Mouse (Mus musculus) c-Kit-positive CD71-positive TER-119-positive erythroid progenitor cells, embryonic 14.5 days (primary cell): ENCODE measurements around the gene Mcm7.

Experiments
- DNase-seq: peaks from one replicate; pipeline ENCODE4 v3.0.0-alpha.2; 2013; ENCODE audit warnings: low spot score

Gene Mcm7

DNA sequence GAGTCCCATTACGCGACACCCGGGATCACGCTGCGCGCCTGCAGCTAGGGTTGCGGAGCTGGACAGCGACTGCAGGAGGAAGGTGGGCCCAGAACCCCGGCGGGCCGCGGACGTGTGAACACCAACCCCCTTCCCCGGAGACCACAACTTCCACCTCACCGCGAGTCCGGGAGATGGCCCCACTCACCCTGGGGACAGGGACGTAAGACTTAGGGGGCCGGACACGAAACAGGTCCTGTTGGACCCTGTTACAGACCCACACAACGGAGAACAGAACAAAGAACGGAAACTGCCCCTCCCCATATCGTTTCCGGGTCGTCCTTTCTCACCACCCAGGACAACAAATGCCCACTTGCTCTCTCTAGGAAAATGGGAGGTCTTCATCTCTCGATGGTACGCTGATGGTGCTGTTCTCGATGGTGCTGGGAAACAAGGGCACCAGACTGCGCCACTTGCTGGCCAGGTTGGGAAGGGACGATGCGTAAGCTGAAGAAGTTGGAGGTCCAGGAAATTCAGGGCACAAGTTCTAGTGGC is 16.7 kb downstream of the Mcm7 start, which contains the start of gene Zfp113:
Gene Zfp113 (minus strand): TSS at position 302 of the 534 bp plus-strand sequence.
- peak; percentile 91 for DNase-seq

DNA sequence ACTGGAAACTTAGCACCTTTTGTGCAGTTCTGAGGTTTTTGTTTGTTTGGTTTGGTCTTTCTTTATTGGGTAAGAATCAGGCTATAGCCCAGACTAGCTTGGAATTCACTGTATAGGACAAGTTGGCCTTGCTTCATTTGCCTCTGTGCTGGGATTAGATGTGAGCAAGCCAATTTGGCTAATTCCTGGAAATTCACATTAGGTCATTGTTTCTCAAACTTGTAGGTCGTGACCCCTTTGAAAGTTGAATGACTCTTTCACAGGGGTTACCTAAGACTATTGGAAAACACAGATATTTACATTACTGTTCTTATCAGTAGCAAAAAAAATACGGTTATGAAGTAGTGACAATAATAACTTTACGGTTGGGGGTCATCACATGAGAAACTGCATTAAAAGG is 17.8 kb downstream of the Mcm7 start:
- DNase-seq, result no peak

DNA sequence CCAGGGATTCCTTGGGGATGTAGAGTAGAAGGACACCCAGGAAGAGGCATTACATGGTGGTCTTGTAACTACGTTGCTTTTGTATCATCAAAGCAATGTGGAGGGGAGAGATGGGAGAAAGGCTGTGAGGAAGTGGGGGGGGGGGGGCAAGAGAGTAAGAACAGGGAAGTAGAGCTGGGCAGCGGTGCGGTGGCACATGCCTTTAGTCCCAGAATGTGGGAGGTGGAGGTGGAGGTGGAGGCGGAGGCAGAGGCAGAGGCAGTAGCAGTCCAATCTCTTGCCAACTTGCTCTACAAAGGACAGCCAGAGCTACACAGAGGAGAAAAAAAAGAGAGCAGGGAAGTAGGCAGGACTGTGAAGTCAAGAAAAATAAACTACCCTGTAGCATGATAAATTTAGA is 33.6 kb downstream of the Mcm7 start:
- no peak for DNase-seq

DNA sequence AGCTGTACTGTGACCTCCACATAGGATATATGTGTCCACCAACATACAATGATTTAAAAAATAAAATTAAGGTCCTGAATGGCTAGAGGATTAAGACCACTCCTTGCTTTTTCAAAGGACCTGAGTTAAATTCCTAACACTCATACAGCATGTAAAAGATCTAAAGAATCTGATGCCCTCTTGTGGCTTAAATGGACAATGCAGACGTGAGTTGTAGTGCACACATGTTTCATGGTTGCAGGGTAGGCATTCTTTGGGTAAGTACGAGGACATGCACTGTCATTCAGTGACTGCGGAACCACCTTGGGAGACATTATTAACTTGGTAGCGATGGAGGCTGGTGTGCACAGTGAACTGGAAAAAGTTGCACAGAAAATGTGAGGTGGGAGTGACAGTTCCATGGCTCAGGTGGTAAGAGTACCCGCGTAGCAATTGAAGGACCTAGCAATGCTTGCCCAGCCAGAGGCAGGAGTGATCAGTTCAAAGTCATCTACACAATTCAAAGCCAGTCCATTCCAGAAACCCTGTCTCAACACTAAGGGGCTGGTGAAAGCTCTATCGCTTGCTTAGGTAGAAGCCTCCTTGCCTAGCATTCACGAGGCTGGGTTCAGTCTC is 34.2 kb downstream of the Mcm7 start:
- DNase-seq, result peak; percentile 66

DNA sequence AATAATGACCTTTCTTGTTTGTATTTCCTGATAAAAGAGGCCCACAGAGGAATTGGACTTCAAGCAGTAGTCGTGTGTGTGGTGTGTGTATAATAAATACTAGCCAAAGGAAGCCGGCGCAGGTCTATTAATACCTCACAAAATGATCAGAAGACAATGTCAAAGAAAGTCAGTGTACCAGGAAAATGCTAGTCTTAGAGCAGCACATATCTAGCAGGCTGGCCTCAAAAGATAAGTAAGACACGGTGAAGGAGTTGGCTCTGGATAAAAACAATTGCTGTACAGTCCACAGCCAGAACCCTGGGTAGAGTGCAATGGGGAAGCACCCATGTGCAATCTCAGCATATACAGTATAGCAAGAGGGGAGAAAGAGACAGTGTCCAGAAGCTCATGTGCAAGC is 35.0 kb downstream of the Mcm7 start:
- peak; percentile 37 for DNase-seq

DNA sequence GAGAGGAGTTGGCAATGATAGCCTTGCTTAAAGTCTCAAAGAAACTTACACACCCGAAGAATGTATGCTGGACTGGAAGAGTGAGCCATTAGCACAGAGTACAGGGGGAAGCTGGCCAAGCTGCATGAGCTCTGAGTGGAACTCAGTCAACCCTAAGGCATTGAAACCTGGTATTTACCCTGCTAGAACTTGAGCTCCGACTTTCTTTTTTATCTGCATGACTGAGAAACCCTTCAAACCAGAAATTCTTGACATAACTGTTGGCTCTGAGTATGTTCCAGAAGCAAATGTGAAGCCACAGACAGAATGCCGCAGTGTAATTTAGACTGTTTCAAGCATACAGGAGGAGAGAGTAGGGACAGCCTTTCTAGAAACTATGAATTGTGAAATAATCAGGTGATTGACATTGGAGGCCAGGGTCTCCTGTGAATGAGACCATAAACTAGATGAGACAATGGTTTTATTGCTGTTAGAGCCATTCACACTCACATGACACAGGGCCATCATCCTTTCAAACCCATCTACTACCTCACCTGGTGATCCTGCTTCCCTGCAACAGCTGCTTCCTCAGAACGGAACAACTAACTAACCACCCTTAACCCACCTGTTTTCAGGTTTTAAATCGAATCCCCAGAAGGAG is 39.7 kb downstream of the Mcm7 start:
- no peak for DNase-seq

DNA sequence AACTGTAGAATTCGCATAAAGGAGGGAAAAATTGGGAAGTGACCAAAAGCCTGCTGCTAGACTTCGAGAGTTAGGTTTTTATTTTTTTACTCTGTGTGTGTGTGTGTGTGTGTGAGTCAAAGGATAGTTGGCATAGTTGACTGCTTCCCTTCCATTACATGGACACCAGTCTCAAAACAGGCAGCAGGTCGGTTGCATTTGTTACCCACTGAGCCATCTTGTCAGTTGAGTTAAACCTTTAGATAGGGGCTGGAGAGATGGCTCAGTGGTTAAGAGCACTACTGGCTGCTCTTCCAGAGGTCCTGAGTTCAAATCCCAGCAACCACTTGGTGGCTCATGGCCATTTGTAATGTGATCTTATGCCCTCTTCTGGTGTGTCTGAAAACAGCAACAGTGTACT is 54.2 kb downstream of the Mcm7 start:
- DNase-seq, result no peak

DNA sequence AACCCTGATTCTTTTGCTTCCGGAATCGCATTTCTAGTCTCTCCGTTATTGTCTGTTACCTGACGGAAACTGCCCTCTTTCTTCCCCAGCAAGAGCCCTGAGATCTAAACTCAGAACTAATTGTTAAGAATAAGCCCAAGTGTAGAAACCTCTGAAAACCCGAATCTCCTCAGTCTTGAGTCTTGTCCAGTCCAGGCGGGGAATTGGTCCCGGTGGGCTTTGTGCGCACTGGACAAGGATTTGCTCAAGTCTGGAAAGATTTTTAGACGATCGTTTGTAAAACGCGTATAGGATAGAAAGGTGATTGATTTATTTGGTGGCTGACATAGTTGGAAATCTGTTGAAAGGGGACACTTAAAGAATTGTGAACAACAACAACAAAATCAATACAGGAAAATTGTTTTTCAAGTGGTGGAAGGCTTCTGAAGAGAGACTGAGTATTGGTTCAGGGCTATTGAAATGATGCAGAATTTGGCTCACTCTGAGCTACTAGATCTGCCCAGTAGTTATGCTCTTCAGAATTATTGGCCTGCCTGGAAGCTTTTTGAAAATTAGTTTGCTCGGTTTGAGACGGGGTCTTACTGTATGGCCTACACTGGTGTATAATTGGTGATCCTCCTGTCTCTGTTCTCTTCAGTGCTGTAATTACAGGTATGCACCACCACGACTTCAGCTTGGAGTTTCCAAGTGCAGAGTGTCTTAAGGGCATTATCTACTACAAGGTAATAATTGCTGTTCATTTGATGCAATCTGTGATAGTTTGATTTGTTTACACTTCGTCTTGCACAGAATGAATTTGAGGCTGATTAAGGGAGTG is 54.8 kb downstream of the Mcm7 start:
- DNase-seq, result peak; percentile 16

DNA sequence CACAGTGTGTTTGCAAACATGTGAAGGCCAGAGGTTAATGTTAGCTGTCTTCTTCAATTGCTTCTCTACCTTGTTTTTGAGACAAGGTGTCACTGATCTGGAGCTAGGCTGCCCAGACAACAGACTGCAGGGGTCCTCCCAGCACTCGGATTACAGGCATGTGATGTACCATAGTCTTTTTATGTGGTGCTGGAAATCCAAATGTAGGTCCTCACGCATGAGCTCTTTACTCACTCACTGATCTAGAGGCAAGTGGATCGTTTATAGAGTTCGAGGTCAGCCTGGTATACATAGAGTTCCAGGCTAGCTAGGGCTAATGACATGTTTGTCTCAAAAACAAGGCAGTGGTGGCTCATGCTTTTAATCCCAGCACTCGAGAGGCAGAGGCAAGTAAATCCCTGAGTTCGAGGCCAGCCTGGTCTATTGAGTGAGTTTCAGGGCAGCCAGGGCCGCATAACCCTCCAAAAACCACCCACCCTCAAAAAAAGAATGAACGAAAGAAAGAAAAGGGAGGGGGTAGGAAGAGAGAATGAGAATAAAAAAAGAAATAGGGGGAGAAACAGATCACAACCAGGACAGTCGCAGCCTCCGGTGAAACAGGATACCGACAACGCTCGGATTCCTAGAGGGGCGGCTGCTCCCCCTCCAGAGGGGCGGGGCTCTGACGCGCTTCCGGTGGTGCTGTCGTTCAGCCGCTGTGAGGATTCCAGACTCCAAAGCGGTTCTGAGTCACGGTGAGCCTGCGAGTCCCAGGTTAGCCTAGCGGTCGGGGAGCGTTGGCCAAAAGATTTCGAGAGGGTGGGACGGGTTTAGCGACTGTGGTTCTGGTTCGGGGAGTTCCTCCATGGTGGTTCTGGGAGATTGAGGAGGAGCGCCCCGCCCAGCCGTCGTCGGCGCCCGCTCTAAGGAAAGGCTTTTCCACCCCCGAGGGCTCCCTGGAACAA is 55.7 kb downstream of the Mcm7 start, which contains the start of gene Zscan21:
Gene Zscan21 (plus strand): TSS at position 649 of the 944 bp plus-strand sequence.
- peak; percentile 83 for DNase-seq
